Mouse (Mus musculus) erythroblast, embryonic 14.5 days (primary cell): ENCODE results near the gene Rps15. TPM values are rescaled to one million over a fixed set of nuclear protein-coding genes. Genes with fewer than 3 reads are reported as not detected.
A peak's percentile ranks its signal among the peaks of the same experiment; 100 is the strongest.

ENCODE experiments used
- H3K27me3 ChIP-seq: 2 replicates; pipeline ENCODE4 v1.6.1; 2012; ENCODE audit warnings: inconsistent platforms; ENCODE audit not compliant: control insufficient read depth
- H3K36me3 ChIP-seq: 2 replicates; pipeline ENCODE4 v1.6.1; 2012; ENCODE audit warnings: mild to moderate bottlenecking, inconsistent platforms; ENCODE audit not compliant: control insufficient read depth
- H3K4me1 ChIP-seq: 2 replicates; pipeline ENCODE4 v1.6.1; 2012; ENCODE audit warnings: inconsistent platforms; ENCODE audit not compliant: control insufficient read depth
- H3K4me3 ChIP-seq: replicated peaks from 2 replicates; pipeline ENCODE3; 2012; ENCODE audit warnings: moderate library complexity, mild to moderate bottlenecking, inconsistent platforms
- H3K9me3 ChIP-seq: 2 replicates; pipeline ENCODE4 v1.6.1; 2012; ENCODE audit warnings: low read length, inconsistent platforms, mixed read lengths; ENCODE audit not compliant: control insufficient read depth
- GATA1 ChIP-seq: IDR thresholded peaks from 2 replicates; pipeline ENCODE4 v1.6.1; 2012; ENCODE audit warnings: low read length, inconsistent platforms, mixed read lengths
- TAL1 ChIP-seq: IDR thresholded peaks from 3 replicates; pipeline ENCODE4 v1.6.1; 2012; ENCODE audit warnings: low read length, inconsistent platforms, mixed read lengths
- polyA plus RNA-seq: library from polyadenylated mRNA; stranded (reverse); fragments of >175 nt; gene quantifications from 2 replicates; pipeline ENCODE4 v1.2.3, GENCODE M21; 2012

Rps15 gene
- polyA plus RNA-seq, 1 experiment, result 998 TPM

DNA sequence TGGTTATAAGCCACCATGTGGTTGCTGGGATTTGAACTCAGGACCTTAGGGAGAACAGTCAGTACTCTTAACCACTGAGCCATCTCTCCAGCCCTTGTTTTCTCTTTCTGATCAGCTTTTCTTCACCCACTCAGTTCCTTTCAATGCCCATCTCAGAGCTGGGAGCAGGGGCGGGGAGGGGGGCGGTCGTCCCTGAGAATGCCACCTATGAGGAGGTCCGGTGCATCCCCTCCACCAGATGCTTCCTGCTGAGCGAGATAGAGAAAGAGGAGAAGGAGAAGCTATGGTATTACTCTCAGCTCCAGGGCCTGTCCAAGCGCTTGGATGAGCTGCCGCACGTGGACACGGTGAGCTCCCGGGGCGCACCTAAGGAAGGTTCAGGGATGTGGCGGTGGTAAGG lies 12.2 kb downstream of the Rps15 start:
- peaks cover 94% of the 10 kb centered on the region for H3K27me3 ChIP-seq
- H3K4me1 ChIP-seq, result peaks cover 13% of the 10 kb centered on the region
- peak overlapping the region; percentile 29 for H3K4me3 ChIP-seq

DNA sequence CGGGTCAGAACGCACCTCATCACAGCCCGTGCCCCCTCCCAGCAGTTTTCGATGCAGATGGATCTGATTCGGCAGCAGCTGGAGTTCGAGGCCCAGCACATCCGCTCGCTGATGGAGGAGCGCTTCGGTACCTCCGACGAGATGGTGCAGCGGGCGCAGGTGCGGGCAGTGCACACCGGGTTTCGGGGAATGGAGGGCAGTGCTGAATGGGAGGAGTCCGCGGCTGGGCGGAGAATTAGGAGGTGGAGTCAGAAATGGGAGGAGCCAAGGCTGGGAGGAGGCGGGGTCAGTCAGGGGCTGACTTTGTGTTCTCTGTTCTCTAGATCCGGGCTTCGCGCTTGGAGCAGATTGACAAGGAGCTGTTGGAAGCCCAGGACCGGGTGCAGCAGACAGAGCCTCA lies 12.6 kb downstream of the Rps15 start:
- H3K27me3 ChIP-seq, result peaks cover 91% of the 10 kb centered on the region
- H3K4me3 ChIP-seq, result peak overlapping the region; percentile 29
- H3K9me3 ChIP-seq, result peaks cover 8% of the 10 kb centered on the region
- no peaks in the 10 kb centered on the region for H3K36me3 ChIP-seq
- peaks cover 13% of the 10 kb centered on the region for H3K4me1 ChIP-seq
- TF ChIP-seq TAL1, result no peak
- TF ChIP-seq GATA1, result no peak

More for the DNA sequence above, 12.2 kb downstream of the Rps15 start:
- no peak for TF ChIP-seq TAL1
- no peak for TF ChIP-seq GATA1
- Histone ChIP-seq H3K9me3 (peaks cover 8% of the 10 kb centered on the region), H3K36me3 (no peaks in the 10 kb centered on the region)

DNA sequence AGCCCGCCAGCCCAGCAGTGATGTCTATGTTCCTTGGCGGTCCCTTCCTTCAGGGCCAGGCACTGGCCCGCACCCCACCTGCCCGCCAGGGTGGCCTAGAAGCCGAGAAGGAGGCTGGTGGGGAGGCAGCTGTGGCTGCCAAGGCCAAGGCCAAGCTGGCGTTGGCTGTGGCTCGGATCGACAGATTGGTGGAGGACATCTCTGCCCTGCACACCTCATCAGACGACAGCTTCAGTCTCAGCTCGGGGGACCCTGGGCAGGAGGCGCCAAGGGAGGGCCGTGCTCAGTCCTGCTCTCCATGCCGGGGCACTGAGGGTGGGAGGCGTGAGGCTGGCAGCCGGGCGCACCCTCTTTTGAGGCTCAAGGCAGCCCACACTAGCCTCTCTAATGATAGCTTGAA lies 19.3 kb downstream of the Rps15 start:
- Histone ChIP-seq H3K4me1 (peaks cover 24% of the 10 kb centered on the region), H3K27me3 (peaks cover 91% of the 10 kb centered on the region), H3K9me3 (peaks cover 27% of the 10 kb centered on the region), H3K36me3 (no peaks in the 10 kb centered on the region), H3K4me3 (no peak overlapping the region)
- TF ChIP-seq TAL1, result no peak
- no peak for TF ChIP-seq GATA1

DNA sequence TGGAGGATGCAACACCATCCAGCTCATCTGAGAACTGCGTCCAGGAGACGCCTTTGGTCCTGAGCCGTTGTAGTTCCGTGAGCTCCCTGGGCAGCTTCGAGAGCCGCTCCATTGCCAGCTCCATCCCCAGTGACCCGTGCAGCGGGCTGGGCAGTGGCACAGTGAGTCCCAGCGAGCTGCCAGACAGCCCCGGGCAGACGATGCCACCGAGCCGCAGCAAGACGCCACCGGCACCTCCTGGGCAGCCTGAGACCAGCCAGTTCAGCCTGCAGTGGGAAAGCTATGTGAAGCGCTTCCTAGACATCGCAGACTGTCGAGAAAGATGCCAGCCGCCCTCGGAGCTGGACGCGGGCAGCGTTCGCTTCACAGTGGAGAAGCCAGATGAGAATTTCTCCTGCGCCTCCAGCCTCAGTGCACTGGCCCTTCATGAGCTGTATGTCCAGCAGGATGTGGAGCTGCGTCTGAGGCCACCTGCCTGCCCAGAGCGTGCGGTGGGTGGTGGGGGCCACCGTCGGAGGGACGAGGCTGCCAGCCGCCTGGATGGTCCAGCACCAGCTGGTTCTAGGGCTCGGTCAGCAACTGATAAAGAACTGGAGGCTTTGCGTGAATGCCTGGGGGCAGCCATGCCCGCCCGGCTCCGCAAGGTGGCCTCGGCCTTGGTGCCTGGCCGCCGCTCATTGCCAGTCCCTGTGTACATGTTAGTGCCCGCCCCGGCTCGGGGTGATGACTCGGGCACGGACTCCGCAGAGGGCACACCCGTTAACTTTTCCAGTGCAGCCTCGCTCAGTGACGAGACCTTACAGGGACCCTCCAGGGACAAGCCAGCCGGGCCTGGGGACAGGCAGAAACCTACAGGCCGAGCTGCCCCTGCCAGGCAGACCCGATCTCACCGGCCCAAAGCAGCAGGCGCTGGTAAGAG lies 20.6 kb downstream of the Rps15 start:
- Histone ChIP-seq H3K9me3 (peaks cover 27% of the 10 kb centered on the region), H3K36me3 (peaks cover 12% of the 10 kb centered on the region), H3K4me3 (no peak overlapping the region), H3K4me1 (peaks cover 37% of the 10 kb centered on the region), H3K27me3 (peaks cover 84% of the 10 kb centered on the region)
- no peak for TF ChIP-seq TAL1
- TF ChIP-seq GATA1, result no peak

DNA sequence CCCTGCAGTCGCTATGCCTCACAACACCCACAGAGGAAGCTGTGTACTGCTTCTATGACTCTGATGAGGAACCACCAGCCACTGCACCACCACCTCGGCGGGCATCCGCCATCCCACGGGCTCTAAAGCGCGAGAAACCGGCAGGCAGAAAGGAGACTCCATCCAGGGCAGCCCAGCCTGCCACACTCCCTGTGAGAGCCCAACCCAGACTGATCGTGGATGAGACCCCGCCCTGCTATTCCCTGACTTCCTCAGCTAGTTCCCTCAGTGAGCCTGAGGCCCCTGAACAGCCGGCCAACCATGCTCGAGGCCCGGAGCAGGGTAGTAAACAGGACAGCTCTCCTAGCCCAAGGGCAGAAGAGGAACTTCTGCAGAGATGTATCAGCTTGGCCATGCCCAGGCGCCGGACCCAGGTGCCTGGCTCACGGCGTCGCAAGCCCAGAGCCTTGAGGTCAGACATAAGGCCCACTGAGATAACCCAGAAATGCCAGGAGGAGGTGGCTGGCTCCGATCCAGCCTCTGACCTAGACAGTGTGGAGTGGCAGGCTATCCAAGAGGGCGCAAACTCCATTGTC lies 21.5 kb downstream of the Rps15 start:
- H3K4me3 ChIP-seq, result no peak overlapping the region
- TF ChIP-seq TAL1 (no peak), GATA1 (no peak)
- H3K9me3 ChIP-seq, result peaks cover 27% of the 10 kb centered on the region
- peaks cover 21% of the 10 kb centered on the region for H3K36me3 ChIP-seq
- peaks cover 46% of the 10 kb centered on the region for H3K4me1 ChIP-seq
- H3K27me3 ChIP-seq, result peaks cover 80% of the 10 kb centered on the region

DNA sequence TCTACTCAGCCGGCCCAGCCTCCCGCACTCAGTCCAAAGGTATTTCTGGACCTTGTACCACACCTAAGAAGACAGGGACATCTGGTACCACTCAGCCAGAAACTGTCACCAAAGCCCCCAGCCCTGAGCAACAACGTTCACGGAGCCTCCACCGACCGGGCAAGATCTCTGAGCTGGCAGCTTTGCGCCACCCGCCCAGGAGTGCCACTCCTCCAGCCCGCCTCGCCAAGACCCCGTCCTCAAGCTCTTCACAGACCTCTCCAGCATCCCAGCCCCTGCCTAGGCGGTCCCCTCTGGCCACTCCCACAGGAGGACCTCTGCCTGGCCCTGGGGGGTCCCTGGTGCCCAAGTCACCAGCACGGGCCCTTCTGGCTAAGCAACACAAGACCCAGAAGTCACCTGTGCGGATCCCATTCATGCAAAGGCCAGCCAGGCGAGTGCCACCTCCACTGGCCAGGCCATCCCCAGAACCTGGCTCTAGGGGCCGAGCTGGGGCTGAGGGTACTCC lies 22.3 kb downstream of the Rps15 start:
- TF ChIP-seq TAL1 (no peak), GATA1 (no peak)
- peaks cover 27% of the 10 kb centered on the region for H3K9me3 ChIP-seq
- peaks cover 29% of the 10 kb centered on the region for H3K36me3 ChIP-seq
- no peak overlapping the region for H3K4me3 ChIP-seq
- H3K27me3 ChIP-seq, result peaks cover 72% of the 10 kb centered on the region
- peaks cover 54% of the 10 kb centered on the region for H3K4me1 ChIP-seq

DNA sequence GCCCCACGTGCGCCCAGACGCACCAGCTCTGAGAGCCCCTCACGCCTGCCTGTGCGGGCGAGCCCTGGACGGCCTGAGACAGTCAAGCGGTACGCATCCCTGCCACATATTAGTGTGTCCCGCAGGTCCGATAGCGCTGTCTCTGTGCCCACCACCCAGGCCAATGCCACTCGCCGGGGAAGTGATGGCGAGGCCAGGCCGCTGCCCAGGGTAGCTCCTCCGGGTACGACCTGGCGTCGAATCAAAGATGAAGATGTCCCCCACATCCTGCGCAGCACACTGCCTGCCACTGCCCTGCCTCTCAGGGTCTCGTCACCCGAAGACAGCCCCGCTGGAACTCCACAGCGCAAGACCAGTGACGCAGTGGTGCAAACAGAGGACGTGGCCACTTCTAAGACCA lies 23.1 kb downstream of the Rps15 start:
- H3K4me3 ChIP-seq, result no peak overlapping the region
- H3K36me3 ChIP-seq, result peaks cover 30% of the 10 kb centered on the region
- peaks cover 27% of the 10 kb centered on the region for H3K9me3 ChIP-seq
- peaks cover 68% of the 10 kb centered on the region for H3K27me3 ChIP-seq
- TF ChIP-seq TAL1, result no peak
- TF ChIP-seq GATA1, result no peak
- H3K4me1 ChIP-seq, result peaks cover 60% of the 10 kb centered on the region

DNA sequence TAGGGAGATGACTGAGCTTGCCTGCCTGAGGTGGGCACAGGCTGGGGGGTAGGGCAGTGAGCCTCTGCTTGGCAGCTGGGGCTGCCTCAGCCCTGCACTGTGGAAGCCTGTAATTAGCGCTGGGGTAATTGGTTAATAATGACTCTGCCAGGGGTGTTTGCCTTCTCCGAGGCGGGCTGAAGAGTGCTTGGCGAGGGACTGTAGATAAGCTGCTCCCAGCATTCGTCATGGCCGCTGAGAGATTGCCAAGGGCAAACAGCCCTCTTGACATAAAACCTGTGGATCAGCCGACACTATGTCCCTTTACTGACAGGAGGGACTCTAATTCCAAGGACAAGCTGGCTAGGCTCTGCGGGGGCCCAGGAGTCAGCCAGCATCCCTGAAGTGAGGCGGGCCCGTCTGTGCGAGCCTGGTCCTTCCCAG lies 24.1 kb downstream of the Rps15 start:
- Histone ChIP-seq H3K27me3 (peaks cover 57% of the 10 kb centered on the region), H3K4me1 (peaks cover 68% of the 10 kb centered on the region), H3K4me3 (peak overlapping the region; percentile 36), H3K9me3 (peaks cover 27% of the 10 kb centered on the region), H3K36me3 (peaks cover 32% of the 10 kb centered on the region)
- TF ChIP-seq GATA1 (no peak), TAL1 (no peak)

DNA sequence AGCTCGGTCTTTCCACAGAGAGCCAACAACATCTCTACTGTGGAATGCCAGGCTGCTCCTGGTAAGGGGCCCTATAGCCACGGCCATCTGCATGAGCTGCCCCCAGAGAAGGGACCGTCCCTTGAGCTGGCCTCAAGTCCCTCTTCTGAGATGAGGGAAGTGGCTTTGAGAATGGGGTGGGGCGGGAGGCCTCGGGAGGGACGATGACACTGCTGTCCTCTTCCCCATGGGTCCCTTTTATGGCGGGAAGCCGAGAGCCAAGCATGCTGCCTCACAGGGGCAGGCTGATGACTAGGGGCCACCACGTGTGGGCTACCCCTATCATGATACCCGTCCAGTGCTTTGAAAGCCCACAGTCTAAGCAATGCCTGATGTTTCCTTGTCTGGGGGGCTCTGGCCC lies 24.8 kb downstream of the Rps15 start:
- Histone ChIP-seq H3K4me3 (peak overlapping the region; percentile 36), H3K27me3 (peaks cover 51% of the 10 kb centered on the region), H3K4me1 (peaks cover 74% of the 10 kb centered on the region), H3K9me3 (peaks cover 23% of the 10 kb centered on the region), H3K36me3 (peaks cover 37% of the 10 kb centered on the region)
- no peak for TF ChIP-seq TAL1
- no peak for TF ChIP-seq GATA1

DNA sequence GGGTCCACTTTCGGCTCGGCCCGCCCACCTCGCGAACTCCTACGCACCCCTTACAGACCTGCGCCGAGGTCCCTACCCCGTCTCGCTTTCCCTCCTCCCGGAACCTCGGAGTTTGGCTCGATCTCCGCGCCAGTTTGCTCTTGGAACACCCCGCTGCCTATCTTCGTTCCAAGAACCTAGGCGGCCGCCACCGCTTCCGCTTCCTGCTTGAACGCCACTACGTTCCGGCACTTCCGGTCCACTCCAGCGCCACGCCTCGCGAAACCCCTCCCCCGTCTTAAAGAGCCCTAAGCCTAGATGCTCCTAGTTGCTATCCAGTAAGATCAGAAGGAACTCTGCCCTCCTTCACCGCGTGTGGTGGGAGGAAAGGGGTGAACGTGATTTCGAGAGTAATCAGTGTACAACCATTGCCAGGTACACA lies 28.1 kb downstream of the Rps15 start, which contains the start of gene 2310011J03Rik:
Gene 2310011J03Rik, minus strand, starts transcription at position 198 of the 421 bp plus-strand sequence.
- H3K9me3 ChIP-seq, result peaks cover 4% of the 10 kb centered on the region; the same call in 1 of the 2 replicates
- H3K4me3 ChIP-seq, result peak within 1 kb of the TSS; percentile 95
- H3K36me3 ChIP-seq, result peaks cover 42% of the 10 kb centered on the region
- peaks cover 18% of the 10 kb centered on the region for H3K27me3 ChIP-seq
- TF ChIP-seq TAL1 (no peak), GATA1 (no peak)
- peaks cover 96% of the 10 kb centered on the region for H3K4me1 ChIP-seq
